Mouse (Mus musculus) neural tube, embryonic 12.5 days (tissue): Measurements from ENCODE around the gene Cwh43. TPM values are rescaled to one million over a fixed set of nuclear protein-coding genes. Genes with fewer than 3 reads are reported as not detected.

Experiments
- ATAC-seq: fragments of 200-750 bp; cut with Nextera tagmentation; 2 replicates; pipeline ENCODE4 v1.8.0; 2017; ENCODE audit warnings: low read depth, mild to moderate bottlenecking, moderate TSS enrichment, moderate library complexity; ENCODE audit not compliant: low FRiP score
- H3K27ac ChIP-seq: fragments of 300-500 bp; sonication (generic); 2 replicates; pipeline ENCODE4 v1.5.1; 2016
- H3K27me3 ChIP-seq: fragments of 300-500 bp; sonication (generic); replicated peaks from 2 replicates; pipeline ENCODE4 v1.6.1; 2016; ENCODE audit warnings: mild to moderate bottlenecking
- H3K36me3 ChIP-seq: fragments of 300-500 bp; sonication (generic); 2 replicates; pipeline ENCODE4 v1.6.1; 2016; ENCODE audit warnings: mild to moderate bottlenecking
- H3K4me1 ChIP-seq: fragments of 300-500 bp; sonication (generic); 2 replicates; pipeline ENCODE4 v1.6.1; 2016
- H3K4me2 ChIP-seq: fragments of 300-500 bp; sonication (generic); replicated peaks from 2 replicates; pipeline ENCODE4 v1.6.1; 2016; ENCODE audit warnings: mild to moderate bottlenecking
- H3K4me3 ChIP-seq: fragments of 300-500 bp; sonication (generic); 2 replicates; pipeline ENCODE4 v1.5.1; 2016
- H3K9ac ChIP-seq: fragments of 300-500 bp; sonication (generic); 2 replicates; pipeline ENCODE4 v1.6.1; 2016; ENCODE audit warnings: mild to moderate bottlenecking
- H3K9me3 ChIP-seq: fragments of 300-500 bp; sonication (generic); 2 replicates; pipeline ENCODE4 v1.6.1; 2016; ENCODE audit warnings: mild to moderate bottlenecking
- WGBS: fragments of 180-500 bp; shearing (Covaris S2); methylation state at CpG from one replicate; pipeline ENCODE4 v1.1.7; 2016; 5-methylcytosine and 5-hydroxymethylcytosine counted together
- polyA plus RNA-seq: library from polyadenylated mRNA; unstranded; fragments of >200 nt; fragmentation: Nextera tagmentation; extraction: Ambion mirVana; gene quantifications from 2 replicates; pipeline ENCODE4 v1.2.1, GENCODE M21; 2016

The Cwh43 gene
- polyA plus RNA-seq, 1 experiment from 2014 or later, result not detected

DNA sequence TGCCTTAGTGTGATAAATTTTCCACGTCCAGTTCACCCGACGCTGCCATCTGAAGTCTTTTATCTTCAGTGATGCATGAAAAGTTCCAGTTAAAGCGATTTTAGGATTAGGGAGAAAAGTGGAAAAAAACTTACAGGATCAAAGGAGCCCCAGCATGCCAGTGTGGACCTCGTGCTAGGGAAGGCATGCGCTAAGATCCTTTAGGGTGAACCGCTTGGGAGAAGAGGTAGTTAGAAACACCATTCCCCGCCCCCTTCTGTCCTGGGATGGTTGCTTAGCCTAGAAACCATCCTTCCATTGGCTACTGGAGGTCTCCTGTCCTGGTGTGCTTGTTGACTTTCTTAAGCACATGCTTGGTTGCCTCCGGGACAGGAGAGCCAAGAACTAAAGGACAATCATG, 29.8 kb upstream of the Cwh43 start:
- Histone ChIP-seq H3K4me2 (no peak overlapping the region), H3K9me3 (no peaks in the 10 kb centered on the region), H3K9ac (no peak overlapping the region), H3K27ac (no peak overlapping the region), H3K36me3 (no peaks in the 10 kb centered on the region), H3K27me3 (peaks cover 7% of the 10 kb centered on the region; the same call in 1 of the 2 replicates), H3K4me3 (no peak overlapping the region), H3K4me1 (no peaks in the 10 kb centered on the region)
- ATAC-seq, result no peak
- 50% methylated on average over 9 of the region's 9 CpGs for WGBS

DNA sequence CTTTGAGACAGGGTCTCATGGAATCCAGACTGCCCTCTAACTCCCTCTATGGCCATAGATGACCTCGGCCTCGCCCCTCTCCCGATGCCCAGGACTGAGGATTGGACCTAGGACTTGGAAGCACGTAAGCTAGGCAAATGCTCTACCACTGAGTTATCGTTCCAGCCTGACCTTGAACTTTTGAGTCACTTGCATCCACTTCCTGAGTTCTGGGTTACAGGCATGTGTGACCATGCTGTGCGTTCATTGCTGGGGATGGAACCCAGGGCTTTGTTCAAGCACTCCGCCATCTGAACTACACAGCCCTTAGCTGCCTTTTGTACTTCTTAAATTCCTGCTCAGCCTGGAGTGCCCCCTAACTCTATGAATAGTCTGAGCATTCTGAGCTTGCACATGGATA, 29.4 kb upstream of the Cwh43 start:
- WGBS, result 90% methylated on average over 7 of the region's 7 CpGs
- H3K9me3 ChIP-seq, result no peaks in the 10 kb centered on the region
- no peak overlapping the region for H3K27ac ChIP-seq

DNA sequence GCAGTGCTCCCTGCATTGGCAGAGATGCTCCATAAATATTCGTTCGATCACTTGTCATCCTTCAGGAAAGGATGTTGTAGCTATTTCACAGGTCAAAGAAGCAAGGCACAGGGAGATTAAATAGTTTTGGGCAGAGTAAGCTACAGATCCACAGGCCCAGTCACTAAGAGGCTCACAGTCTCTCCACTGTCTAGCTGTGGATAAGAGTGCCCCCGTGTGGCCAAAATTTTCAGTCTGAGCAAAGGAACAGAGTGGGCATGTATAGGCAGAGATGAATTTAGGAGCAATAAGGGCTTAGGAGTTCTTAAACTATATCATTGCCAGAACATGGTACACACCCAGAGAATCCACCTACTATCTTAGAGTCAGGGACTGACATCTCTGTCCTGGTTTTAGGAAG, 26.0 kb upstream of the Cwh43 start:
- WGBS, result 37% methylated on average over 3 of the region's 3 CpGs
- Histone ChIP-seq H3K4me3 (no peak overlapping the region), H3K9ac (no peak overlapping the region), H3K36me3 (no peaks in the 10 kb centered on the region), H3K4me1 (no peaks in the 10 kb centered on the region), H3K27me3 (peaks cover 7% of the 10 kb centered on the region; the same call in 1 of the 2 replicates), H3K4me2 (no peak overlapping the region), H3K9me3 (no peaks in the 10 kb centered on the region), H3K27ac (no peak overlapping the region)
- peak; percentile 67; the same call in 1 of the 2 replicates for ATAC-seq

More for the DNA sequence above, 29.4 kb upstream of the Cwh43 start:
- Histone ChIP-seq H3K4me3 (no peak overlapping the region), H3K27me3 (peaks cover 7% of the 10 kb centered on the region; the same call in 1 of the 2 replicates), H3K4me1 (no peaks in the 10 kb centered on the region), H3K9ac (no peak overlapping the region), H3K4me2 (no peak overlapping the region), H3K36me3 (no peaks in the 10 kb centered on the region)
- no peak for ATAC-seq

GRCm38 (mm10) chr5:73380829-73381228, 25.0 kb upstream of the Cwh43 start:
- WGBS, result 45% methylated on average over 8 of the region's 8 CpGs
- H3K27ac ChIP-seq, result no peak overlapping the region

GRCm38 (mm10) chr5:73381510-73381909, 24.4 kb upstream of the Cwh43 start:
- Histone ChIP-seq H3K4me1 (no peaks in the 10 kb centered on the region), H3K9me3 (no peaks in the 10 kb centered on the region), H3K4me3 (no peak overlapping the region), H3K9ac (no peak overlapping the region), H3K27ac (no peak overlapping the region), H3K36me3 (no peaks in the 10 kb centered on the region), H3K27me3 (peaks cover 7% of the 10 kb centered on the region; the same call in 1 of the 2 replicates), H3K4me2 (no peak overlapping the region)
- no peak for ATAC-seq
- 78% methylated on average over 7 of the region's 7 CpGs for WGBS

More at GRCm38 (mm10) chr5:73380829-73381228, 25.0 kb upstream of the Cwh43 start:
- H3K36me3 ChIP-seq, result no peaks in the 10 kb centered on the region
- H3K4me3 ChIP-seq, result no peak overlapping the region
- peaks cover 7% of the 10 kb centered on the region; the same call in 1 of the 2 replicates for H3K27me3 ChIP-seq
- H3K9ac ChIP-seq, result no peak overlapping the region
- no peaks in the 10 kb centered on the region for H3K9me3 ChIP-seq
- ATAC-seq, result no peak
- no peaks in the 10 kb centered on the region for H3K4me1 ChIP-seq
- H3K4me2 ChIP-seq, result no peak overlapping the region

DNA sequence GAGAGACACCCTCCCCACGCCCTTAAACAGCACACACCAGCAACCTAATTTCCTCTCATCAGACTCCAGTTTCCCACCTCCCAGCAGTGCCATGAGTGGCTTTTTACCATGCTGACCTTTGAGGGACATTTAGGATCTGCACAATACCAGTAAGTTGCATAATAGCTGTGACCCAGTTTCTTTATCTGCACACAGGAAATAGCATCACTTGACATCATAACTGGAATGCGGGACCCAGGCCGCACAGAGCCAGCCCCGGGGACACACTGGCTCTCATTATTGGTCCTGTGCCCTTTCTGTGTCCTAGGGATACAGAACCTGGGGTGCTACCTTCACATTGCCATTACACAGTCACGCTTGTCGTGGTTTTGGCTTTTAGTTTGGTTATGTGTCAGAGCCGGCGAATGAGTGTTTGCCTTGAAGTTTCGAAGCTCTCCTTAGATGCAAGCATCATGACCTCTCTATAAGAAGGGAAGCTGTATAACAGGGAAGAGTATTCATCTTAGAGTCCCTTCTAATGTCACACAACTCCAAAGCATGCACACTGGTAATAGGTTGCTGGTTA, 23.8 kb upstream of the Cwh43 start:
- no peaks in the 10 kb centered on the region for H3K9me3 ChIP-seq
- no peak for ATAC-seq
- no peak overlapping the region for H3K4me3 ChIP-seq
- no peak overlapping the region for H3K27ac ChIP-seq
- H3K4me1 ChIP-seq, result no peaks in the 10 kb centered on the region
- H3K36me3 ChIP-seq, result no peaks in the 10 kb centered on the region
- peaks cover 7% of the 10 kb centered on the region; the same call in 1 of the 2 replicates for H3K27me3 ChIP-seq
- no peak overlapping the region for H3K9ac ChIP-seq
- H3K4me2 ChIP-seq, result no peak overlapping the region
- 82% methylated on average over 9 of the region's 9 CpGs for WGBS

DNA sequence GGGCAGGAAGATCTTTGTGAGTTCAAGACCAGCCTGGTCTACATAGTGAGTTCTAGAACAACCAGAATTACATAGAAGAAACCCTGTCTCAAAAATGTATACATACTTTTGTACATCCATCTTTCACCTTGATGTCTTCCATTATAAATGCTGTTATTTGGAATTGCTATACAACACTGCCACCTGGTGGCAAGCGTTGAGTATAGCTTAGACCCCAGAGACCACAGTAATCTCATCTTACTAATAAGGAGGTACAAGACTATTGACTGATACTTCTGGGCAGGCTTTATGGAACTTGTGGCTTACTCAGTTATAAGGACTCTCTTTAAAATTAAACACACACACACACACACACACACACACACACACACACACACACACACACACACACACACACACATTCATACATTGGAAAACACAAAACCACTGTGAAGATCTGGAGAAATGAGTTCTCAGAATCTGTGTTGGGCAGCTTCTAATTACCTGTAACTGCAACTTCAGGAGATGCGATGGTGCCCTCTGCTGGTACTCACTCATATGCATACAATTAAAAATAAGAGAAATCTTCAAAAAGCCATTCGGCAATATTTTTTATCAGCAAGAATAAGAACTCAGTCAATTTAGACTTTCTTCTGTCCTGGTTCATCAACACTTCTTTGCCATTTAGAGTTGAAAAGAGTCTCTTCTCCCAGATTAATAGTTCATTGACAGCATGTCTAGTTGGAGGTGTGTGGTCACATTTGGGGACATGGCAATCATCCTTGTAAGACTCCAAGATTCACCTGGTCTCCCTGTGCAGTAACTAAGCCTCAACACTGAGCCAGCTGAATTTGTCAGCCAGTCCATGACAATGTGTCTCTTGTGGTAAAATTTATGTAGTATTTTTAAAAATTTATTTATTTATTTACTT, 22.9 kb upstream of the Cwh43 start:
- Histone ChIP-seq H3K27ac (no peak overlapping the region), H3K36me3 (no peaks in the 10 kb centered on the region), H3K9me3 (no peaks in the 10 kb centered on the region), H3K4me3 (no peak overlapping the region), H3K27me3 (peaks cover 7% of the 10 kb centered on the region; the same call in 1 of the 2 replicates), H3K4me2 (no peak overlapping the region), H3K9ac (no peak overlapping the region), H3K4me1 (no peaks in the 10 kb centered on the region)
- 30% methylated on average over 3 of the region's 3 CpGs for WGBS
- ATAC-seq, result peak; percentile 51; the same call in 1 of the 2 replicates

GRCm38 (mm10) chr5:73383647-73383970, 22.3 kb upstream of the Cwh43 start:
- ATAC-seq, result no peak
- H3K36me3 ChIP-seq, result no peaks in the 10 kb centered on the region

GRCm38 (mm10) chr5:73393041-73393440, 12.8 kb upstream of the Cwh43 start:
- Histone ChIP-seq H3K4me3 (no peak overlapping the region), H3K9me3 (no peaks in the 10 kb centered on the region), H3K27ac (no peak overlapping the region), H3K4me2 (no peak overlapping the region), H3K9ac (no peak overlapping the region), H3K27me3 (no peaks in the 10 kb centered on the region), H3K4me1 (no peaks in the 10 kb centered on the region), H3K36me3 (no peaks in the 10 kb centered on the region)
- ATAC-seq, result no peak
- WGBS, result 90% methylated on average over 9 of the region's 9 CpGs

More at GRCm38 (mm10) chr5:73383647-73383970, 22.3 kb upstream of the Cwh43 start:
- Histone ChIP-seq H3K27me3 (peaks cover 7% of the 10 kb centered on the region; the same call in 1 of the 2 replicates), H3K4me2 (no peak overlapping the region), H3K4me3 (no peak overlapping the region), H3K9ac (no peak overlapping the region), H3K4me1 (no peaks in the 10 kb centered on the region), H3K9me3 (no peaks in the 10 kb centered on the region), H3K27ac (no peak overlapping the region)
- WGBS, result 36% methylated on average over 4 of the region's 4 CpGs

- Histone ChIP-seq H3K4me1 (peaks cover 4% of the 10 kb centered on the region; the same call in 1 of the 2 replicates), H3K4me2 (no peak overlapping the region), H3K27ac (no peak overlapping the region), H3K9ac (no peak overlapping the region), H3K4me3 (no peak overlapping the region), H3K36me3 (no peaks in the 10 kb centered on the region), H3K9me3 (no peaks in the 10 kb centered on the region), H3K27me3 (peaks cover 3% of the 10 kb centered on the region)
- WGBS, result 61% methylated on average over 7 of the region's 7 CpGs
- peak; percentile 70 for ATAC-seq
Observed at GRCm38 (mm10) chr5:73399768-73400526, 5.9 kb upstream of the Cwh43 start.

DNA sequence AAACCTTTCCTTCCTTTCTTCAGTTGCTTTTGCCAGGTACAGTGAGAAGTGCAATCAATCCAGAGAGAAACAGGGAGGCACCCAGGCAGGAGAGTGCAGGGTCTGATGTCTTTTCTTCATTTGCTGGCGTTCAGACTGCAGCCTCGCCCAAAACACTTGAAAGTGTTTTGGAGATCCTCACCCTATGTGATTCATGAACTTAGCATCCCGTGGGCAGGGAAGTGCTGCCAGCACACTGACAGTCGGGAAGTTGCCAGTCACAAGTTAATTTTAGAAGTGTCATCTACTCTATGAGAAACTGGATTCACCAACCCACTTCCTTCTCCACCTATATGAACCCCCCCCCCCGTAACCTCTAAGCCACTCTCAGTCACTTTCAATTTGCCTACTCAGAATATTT, 4.5 kb upstream of the Cwh43 start:
- Histone ChIP-seq H3K9me3 (no peaks in the 10 kb centered on the region), H3K27ac (no peak overlapping the region), H3K36me3 (no peaks in the 10 kb centered on the region), H3K4me1 (peaks cover 11% of the 10 kb centered on the region), H3K4me2 (no peak overlapping the region), H3K9ac (no peak overlapping the region), H3K27me3 (peaks cover 13% of the 10 kb centered on the region), H3K4me3 (no peak overlapping the region)
- 78% methylated on average over 5 of the region's 5 CpGs for WGBS
- no peak for ATAC-seq

DNA sequence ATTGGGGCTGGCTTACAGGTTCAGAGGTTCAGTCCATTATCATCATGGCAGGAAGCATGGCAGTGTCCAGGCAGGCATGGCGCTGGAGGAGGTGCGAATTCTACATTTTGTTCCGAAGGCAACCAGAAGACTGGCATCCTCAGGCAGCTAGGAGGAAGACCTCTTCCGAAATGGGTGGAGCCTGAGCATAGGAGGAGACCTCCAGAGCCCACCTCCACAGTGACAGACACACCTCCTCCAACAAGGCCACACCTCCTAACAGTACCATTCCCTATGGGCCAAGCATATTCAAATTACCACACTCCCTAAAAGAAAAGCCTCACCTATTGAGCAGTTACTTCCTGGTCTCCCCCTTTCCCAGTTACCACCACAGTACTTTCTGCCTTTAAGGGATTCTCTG, 3.0 kb upstream of the Cwh43 start:
- ATAC-seq, result no peak
- Histone ChIP-seq H3K27me3 (peaks cover 18% of the 10 kb centered on the region), H3K9me3 (no peaks in the 10 kb centered on the region), H3K4me1 (peaks cover 11% of the 10 kb centered on the region), H3K27ac (no peak overlapping the region), H3K4me2 (no peak overlapping the region), H3K9ac (no peak overlapping the region), H3K4me3 (no peak overlapping the region), H3K36me3 (no peaks in the 10 kb centered on the region)
- WGBS, result 94% methylated on average over 4 of the region's 4 CpGs
